Mouse (Mus musculus) neural tube, postnatal 0 days (tissue): Measurements from ENCODE around the gene Cnp. TPM values are rescaled to one million over a fixed set of nuclear protein-coding genes. Genes with fewer than 3 reads are reported as not detected.

Experiments used
- polyA plus RNA-seq: library from polyadenylated mRNA; unstranded; fragments of >200 nt; fragmentation: Nextera tagmentation; extraction: Ambion mirVana; gene quantifications from 2 replicates; pipeline ENCODE4 v1.2.1, GENCODE M21; 2015

Gene Cnp
- polyA plus RNA-seq, result 170 and 228 TPM in 2 replicates

GRCm38 (mm10) chr11:100574708-100575483 lies at the start of gene Cnp:
Cnp (plus strand) TSS chr11:100574904.

GRCm38 (mm10) chr11:100527458-100528374 lies 47.0 kb upstream of the Cnp start, which contains the start of gene Acly:
Acly (minus strand) TSS chr11:100528000.

GRCm38 (mm10) chr11:100544832-100545745 lies 29.6 kb upstream of the Cnp start, which contains the start of gene Ttc25:
Ttc25 (plus strand) TSS chr11:100545607.

GRCm38 (mm10) chr11:100618761-100619484 lies 44.2 kb downstream of the Cnp start, which contains the start of gene Nkiras2:
Nkiras2 (plus strand) TSS chr11:100619244.

GRCm38 (mm10) chr11:100619982-100620381 lies 45.3 kb downstream of the Cnp start, which contains the start of gene Dnajc7:
Dnajc7 (minus strand) TSS chr11:100620168.

Other genes with a start within 250 kb of the Cnp start
- 0.59 TPM in 1 of 2 replicates, not detected in the other for gene Gast, start 240.5 kb upstream of the Cnp start, polyA plus RNA-seq
- gene Hap1, start 218.8 kb upstream of the Cnp start, polyA plus RNA-seq, result 386 and 429 TPM in 2 replicates
- 30.2 and 33.8 TPM in 2 replicates for gene Jup, start 177.1 kb upstream of the Cnp start, polyA plus RNA-seq
- gene P3h4, start 160.1 kb upstream of the Cnp start, polyA plus RNA-seq, result 21.1 and 21.9 TPM in 2 replicates
- gene Fkbp10, start 159.2 kb upstream of the Cnp start, polyA plus RNA-seq, result 25.5 and 29.5 TPM in 2 replicates
- 99.7 and 103 TPM in 2 replicates for gene Nt5c3b, start 133.1 kb upstream of the Cnp start, polyA plus RNA-seq
- gene Klhl10, start 133.0 kb upstream of the Cnp start, polyA plus RNA-seq, result 0.32 and 0.47 TPM in 2 replicates
- gene Klhl11, start 102.2 kb upstream of the Cnp start, polyA plus RNA-seq, result 8.3 and 8.5 TPM in 2 replicates
- gene Acly, start 46.9 kb upstream of the Cnp start, polyA plus RNA-seq, result 118 and 128 TPM in 2 replicates
- gene Ttc25, start 29.3 kb upstream of the Cnp start, polyA plus RNA-seq, result 1.3 and 2.2 TPM in 2 replicates
- gene Nkiras2, start 44.3 kb downstream of the Cnp start, polyA plus RNA-seq, result 65.0 and 77.4 TPM in 2 replicates
- gene Dnajc7, start 45.3 kb downstream of the Cnp start, polyA plus RNA-seq, result 208 and 230 TPM in 2 replicates
- 0.69 and 1.0 TPM in 2 replicates for gene Zfp385c, start 117.6 kb downstream of the Cnp start, polyA plus RNA-seq
- gene Dhx58, start 129.4 kb downstream of the Cnp start, polyA plus RNA-seq, result 2.3 and 2.5 TPM in 2 replicates
- 60.5 and 62.5 TPM in 2 replicates for gene Kat2a, start 137.6 kb downstream of the Cnp start, polyA plus RNA-seq
- 0.37 TPM in 1 of 2 replicates, not detected in the other for gene Hspb9, start 138.9 kb downstream of the Cnp start, polyA plus RNA-seq
- gene Rab5c, start 163.3 kb downstream of the Cnp start, polyA plus RNA-seq, result 31.1 and 35.2 TPM in 2 replicates
- 3.7 and 5.5 TPM in 2 replicates for gene Kcnh4, start 185.0 kb downstream of the Cnp start, polyA plus RNA-seq
- 0.76 and 1.3 TPM in 2 replicates for gene Hcrt, start 188.0 kb downstream of the Cnp start, polyA plus RNA-seq
- 8.1 and 8.2 TPM in 2 replicates for gene Ghdc, start 196.1 kb downstream of the Cnp start, polyA plus RNA-seq